Mouse (Mus musculus): ENCODE data around the gene Pitpna. TPM values are rescaled to one million over a fixed set of nuclear protein-coding genes. Genes with fewer than 3 reads are reported as not detected.

The Pitpna gene
- polyA plus RNA-seq, 1 experiment from 2014 or later: 141 TPM

DNA sequence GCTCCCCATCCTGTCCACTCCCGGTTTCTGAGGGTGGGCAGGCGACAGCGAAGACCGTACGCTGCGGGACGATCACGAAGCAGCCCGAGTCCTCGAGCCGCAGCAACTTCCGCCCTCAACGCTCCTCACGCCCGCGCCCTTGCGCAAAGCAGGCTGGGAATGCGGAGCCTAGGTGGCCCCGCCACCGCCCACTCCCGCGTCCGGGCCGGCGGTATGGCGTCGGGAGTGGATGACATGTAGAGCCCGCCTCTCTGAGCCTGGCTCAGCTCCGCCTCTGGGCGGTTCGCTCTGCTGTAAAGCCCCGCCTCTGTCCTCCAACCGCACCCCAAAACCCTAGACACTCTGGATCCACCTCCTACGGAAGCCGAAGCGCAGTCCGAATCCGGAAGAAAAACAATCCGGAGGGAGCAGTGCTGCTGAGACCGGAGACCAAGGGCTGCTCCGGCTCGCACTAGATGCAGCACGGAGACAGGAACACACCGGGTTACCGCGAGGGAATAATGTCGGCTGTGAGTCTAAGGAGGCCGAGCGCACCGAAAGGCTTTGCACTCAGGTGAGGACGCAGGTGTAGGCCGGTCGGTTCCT, 42.8 kb downstream of the Pitpna start, which contains the start of gene Inpp5k:
TSS of gene Inpp5k (plus strand) at position 344 of the 585 bp plus-strand sequence.
- H3K27me3 ChIP-seq: no peaks in the 10 kb centered on the region
- in situ Hi-C loops (cut with MboI; ENCODE audit: low pct_unique_long_range_greater_than_20kb): no loop called here
- POLR2A ChIA-PET: no interaction called here
- CTCF ChIA-PET: interaction anchor here (2.2 kb wide), 1 partner anchor 21 kb away, joined by 7 read pairs; no protein-coding TSS in a partner anchor
- TF ChIP-seq CTCF (IDR thresholded peaks at IDR 0.05): no peak
- peak; percentile 93 for ATAC-seq
- DNase-seq (ENCODE audit: low read depth, low spot score): peak; percentile 89

DNA sequence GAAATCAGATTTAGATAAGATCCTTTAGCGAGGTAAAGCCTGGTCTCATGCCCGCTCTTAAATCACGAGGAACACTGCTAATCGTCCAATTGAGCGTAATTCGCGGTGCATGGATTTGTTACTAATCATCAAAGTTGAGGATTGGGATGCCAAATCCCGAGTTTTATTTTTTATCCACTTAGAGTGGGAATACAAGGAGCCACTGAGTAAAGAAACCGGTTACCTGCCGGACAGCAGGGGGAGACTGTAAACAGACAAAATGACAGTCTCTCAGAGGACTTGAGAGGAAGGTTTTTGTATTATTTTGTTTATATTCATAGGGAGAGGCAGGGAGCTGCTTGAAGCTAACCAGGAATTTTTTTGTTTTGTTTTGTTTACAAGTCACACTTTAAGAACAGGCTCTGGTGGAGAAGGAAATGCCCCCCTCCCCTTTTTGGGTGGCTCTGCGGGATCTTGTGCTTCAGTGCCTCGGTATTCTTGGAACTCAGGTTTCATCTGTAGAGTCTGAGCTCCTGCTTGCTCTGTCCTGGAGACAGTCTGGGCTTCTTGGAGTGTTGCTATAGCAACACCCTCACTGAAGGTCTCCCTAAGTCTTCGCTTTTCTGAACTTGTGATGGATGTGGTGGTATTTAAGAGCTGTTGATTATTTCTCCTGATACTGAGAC, 43.8 kb downstream of the Pitpna start:
- CTCF ChIA-PET: interaction anchor here (0.6 to 2.2 kb wide), 13 partner anchors 10 to 116 kb away, joined by 3 to 9 read pairs (median 4); partner anchors contain the start of gene Myo1c
- POLR2A ChIA-PET: interaction anchor here (1.1 kb wide), 1 partner anchor 19 kb away, joined by 3 read pairs; the partner anchor contains the start of gene Myo1c
- TF ChIP-seq CTCF (IDR thresholded peaks at IDR 0.05): no peak
- DNase-seq (ENCODE audit: low read depth, low spot score) (no peak), ATAC-seq (no peak)
- in situ Hi-C loops (cut with MboI; ENCODE audit: low pct_unique_long_range_greater_than_20kb): no loop called here
- no peaks in the 10 kb centered on the region for H3K27me3 ChIP-seq

DNA sequence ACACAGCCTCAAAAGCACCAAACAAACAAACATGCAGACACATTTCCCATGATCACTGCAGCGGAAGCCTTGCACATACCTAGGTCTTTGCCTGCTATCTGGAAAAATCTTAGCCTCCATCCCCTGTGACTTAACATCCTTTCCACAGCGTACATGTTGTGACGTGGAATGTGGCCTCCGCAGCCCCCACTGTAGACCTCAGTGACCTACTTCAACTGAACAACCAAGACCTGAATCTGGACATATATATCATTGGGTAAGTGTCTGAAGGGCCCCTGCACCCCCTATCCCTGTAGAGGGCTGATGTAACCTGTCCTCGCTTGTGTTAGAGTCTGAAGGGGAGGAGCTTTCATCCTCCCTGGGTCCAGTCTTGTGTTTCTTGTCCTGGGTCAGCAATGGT, 45.0 kb downstream of the Pitpna start:
- in situ Hi-C loops (cut with MboI; ENCODE audit: low pct_unique_long_range_greater_than_20kb): no loop called here
- POLR2A ChIA-PET: interaction anchor here (1.1 to 1.9 kb wide), 2 partner anchors 11 to 18 kb away, joined by 3 to 5 read pairs; partner anchors contain the start of gene Myo1c

DNA sequence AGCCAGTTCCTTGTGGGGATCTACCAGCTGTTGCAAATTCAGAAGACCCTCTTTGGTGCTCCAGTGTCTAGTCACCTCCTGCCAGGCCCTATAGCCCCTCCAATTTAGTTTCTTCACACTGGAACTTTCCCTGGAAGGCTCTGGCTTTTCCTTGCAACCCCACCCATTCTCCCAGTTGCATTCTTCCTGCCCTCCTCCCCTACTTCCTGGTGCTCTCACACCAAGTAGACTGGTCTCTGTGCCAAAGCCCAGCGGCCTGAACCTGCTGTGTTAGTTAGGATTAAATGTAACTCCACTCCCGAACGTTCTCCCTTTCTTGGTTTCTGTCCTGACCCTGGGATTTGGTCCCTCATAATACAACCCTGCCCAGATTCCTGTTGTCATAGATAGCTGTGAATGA, 46.9 kb downstream of the Pitpna start:
- POLR2A ChIA-PET: interaction anchor here (1.9 kb wide), 1 partner anchor 9 kb away, joined by 5 read pairs; no protein-coding TSS in a partner anchor
- in situ Hi-C loops (cut with MboI; ENCODE audit: low pct_unique_long_range_greater_than_20kb): no loop called here
- ATAC-seq (no peak), DNase-seq (ENCODE audit: low read depth, low spot score) (no peak)
- no peaks in the 10 kb centered on the region for H3K27me3 ChIP-seq
- CTCF ChIA-PET: interaction anchor here (1.1 kb wide), 1 partner anchor 11 kb away, joined by 3 read pairs; no protein-coding TSS in a partner anchor
- no peak for TF ChIP-seq CTCF (IDR thresholded peaks at IDR 0.05)

More for the DNA sequence above, 45.0 kb downstream of the Pitpna start:
- H3K27me3 ChIP-seq: no peaks in the 10 kb centered on the region
- CTCF ChIA-PET: interaction anchor here (1.2 to 2.2 kb wide), 7 partner anchors 8 to 53 kb away, joined by 3 to 9 read pairs (median 5); partner anchors contain the start of gene Myo1c
- ATAC-seq: no peak
- DNase-seq (ENCODE audit: low read depth, low spot score): no peak
- TF ChIP-seq CTCF (IDR thresholded peaks at IDR 0.05): no peak

DNA sequence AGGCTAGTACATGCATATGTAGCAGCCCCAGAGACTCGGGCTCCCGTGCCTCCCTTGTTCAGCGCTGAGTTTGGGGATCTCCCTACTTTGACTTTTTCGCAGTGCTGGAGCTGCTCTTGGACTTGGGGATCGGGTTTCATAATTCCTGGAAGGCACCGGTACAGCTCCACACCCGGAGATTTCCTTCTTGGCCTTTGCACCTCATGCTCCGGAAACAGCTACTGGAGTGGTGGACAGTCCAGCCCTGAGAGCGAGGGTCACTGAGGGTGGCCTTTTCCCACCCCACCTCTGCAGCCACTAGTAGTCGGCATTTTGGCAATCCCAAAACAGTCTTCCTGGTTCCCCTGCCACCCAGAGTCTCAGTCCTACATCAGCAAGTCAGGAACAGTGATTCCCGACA, 47.4 kb downstream of the Pitpna start:
- no peaks in the 10 kb centered on the region for H3K27me3 ChIP-seq
- ChIA-PET CTCF (interaction anchor here (1.1 kb wide), 1 partner anchor 11 kb away, joined by 3 read pairs; no protein-coding TSS in a partner anchor), POLR2A (no interaction called here)
- in situ Hi-C loops (cut with MboI; ENCODE audit: low pct_unique_long_range_greater_than_20kb): no loop called here
- TF ChIP-seq CTCF (IDR thresholded peaks at IDR 0.05): no peak
- ATAC-seq: no peak
- no peak for DNase-seq (ENCODE audit: low read depth, low spot score)

DNA sequence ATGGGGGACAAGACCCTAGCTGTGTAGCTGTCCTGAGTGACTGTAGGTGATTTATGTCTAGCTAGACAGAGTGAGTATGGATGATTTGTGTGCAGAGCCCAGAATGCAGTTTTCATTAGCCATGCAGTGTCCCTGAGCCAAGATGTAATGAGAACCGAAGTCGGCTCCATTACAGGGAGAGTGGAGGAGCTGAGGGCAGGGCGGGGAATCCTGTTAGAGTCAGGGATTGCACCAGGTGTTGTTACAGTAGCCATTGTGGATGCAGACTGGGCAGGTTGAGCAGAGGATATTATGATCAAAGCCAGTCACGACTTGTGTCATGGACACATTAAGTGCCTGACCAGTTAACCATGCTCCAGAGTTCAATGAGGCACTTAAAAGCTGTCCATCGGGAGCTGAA, 55.4 kb downstream of the Pitpna start:
- DNase-seq (ENCODE audit: low read depth, low spot score) (no peak), ATAC-seq (no peak)
- CTCF ChIA-PET: interaction anchor here (1.6 kb wide), 1 partner anchor 11 kb away, joined by 9 read pairs; no protein-coding TSS in a partner anchor
- POLR2A ChIA-PET: no interaction called here
- H3K27me3 ChIP-seq: no peaks in the 10 kb centered on the region
- no peak for TF ChIP-seq CTCF (IDR thresholded peaks at IDR 0.05)
- in situ Hi-C loops (cut with MboI; ENCODE audit: low pct_unique_long_range_greater_than_20kb): no loop called here

DNA sequence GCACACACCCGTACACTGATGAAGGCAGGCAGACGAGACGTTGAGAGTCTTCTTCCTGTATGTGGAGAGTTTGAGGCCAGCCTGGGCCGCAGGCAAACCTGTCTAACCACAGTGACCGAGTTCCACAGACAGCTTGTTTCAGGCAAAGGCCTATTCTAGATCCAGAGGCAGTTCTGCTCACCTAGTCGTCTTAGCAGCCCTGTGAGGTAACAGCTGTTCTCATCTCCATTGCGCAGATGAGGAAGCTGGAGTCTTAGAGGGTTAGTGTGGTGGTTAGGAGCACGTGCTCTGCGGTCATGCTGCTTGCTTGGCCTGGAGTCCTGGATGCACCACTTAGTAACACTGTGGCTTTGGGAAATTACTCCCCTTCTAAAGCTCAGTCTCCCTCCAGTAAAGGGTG, 56.8 kb downstream of the Pitpna start:
- POLR2A ChIA-PET: interaction anchor here (1.1 kb wide), 1 partner anchor 11 kb away, joined by 5 read pairs; no protein-coding TSS in a partner anchor
- ATAC-seq (no peak), DNase-seq (ENCODE audit: low read depth, low spot score) (no peak)
- CTCF ChIA-PET: interaction anchor here (2.1 kb wide), 1 partner anchor 13 kb away, joined by 8 read pairs; no protein-coding TSS in a partner anchor
- in situ Hi-C loops (cut with MboI; ENCODE audit: low pct_unique_long_range_greater_than_20kb): no loop called here
- no peaks in the 10 kb centered on the region for H3K27me3 ChIP-seq
- TF ChIP-seq CTCF (IDR thresholded peaks at IDR 0.05): no peak

DNA sequence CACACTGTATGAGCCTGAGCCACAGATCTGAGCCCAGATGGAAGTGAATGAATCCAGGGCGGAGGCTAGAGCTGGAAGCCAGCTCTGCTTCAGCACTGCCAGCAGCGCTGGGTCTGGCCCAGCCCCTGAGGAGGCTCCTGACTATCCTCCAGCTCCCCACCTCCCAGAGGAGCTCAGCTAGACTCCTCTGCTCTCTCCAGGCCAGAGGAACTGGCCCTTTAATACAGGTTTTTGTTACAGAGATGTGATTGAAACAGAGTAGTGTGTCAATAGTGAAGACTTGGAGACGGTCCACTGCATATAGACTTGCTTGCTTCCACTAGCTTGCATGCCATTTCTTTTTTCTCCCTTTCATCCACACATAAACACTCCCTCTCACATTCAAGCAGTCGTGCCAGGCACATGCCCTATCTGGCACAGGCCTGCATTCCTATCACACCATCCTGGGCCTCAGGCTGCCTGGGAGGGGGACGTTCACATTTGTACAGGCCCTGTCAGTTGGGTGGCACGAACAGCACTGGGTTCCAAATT, 59.8 kb downstream of the Pitpna start:
- ATAC-seq: no peak
- H3K27me3 ChIP-seq: no peaks in the 10 kb centered on the region
- in situ Hi-C loops (cut with MboI; ENCODE audit: low pct_unique_long_range_greater_than_20kb): no loop called here
- CTCF ChIA-PET: interaction anchor here (1.2 kb wide), 1 partner anchor 16 kb away, joined by 3 read pairs; no protein-coding TSS in a partner anchor
- POLR2A ChIA-PET: no interaction called here
- no peak for DNase-seq (ENCODE audit: low read depth, low spot score)
- TF ChIP-seq CTCF (IDR thresholded peaks at IDR 0.05): no peak

DNA sequence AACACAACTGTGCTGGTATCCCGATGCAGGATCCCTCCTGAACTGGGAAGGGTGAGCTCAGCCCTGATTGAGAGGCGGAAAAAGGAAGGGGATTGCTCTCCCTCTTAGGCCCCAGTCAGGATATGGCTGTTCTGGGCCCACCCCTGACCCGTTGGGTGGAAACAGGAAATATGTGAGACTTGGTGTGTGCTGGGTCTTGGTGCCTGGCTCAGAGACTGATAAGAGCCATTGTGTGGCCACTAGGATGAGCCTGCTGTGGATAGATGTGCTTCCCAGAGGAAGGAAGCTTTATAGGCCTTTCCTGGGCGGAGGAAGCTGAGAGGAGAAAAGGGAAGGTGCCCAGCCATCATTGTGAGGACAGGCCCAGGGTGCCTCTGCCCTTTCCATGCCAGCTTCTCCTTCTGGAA, 61.3 kb downstream of the Pitpna start:
- POLR2A ChIA-PET: no interaction called here

DNA sequence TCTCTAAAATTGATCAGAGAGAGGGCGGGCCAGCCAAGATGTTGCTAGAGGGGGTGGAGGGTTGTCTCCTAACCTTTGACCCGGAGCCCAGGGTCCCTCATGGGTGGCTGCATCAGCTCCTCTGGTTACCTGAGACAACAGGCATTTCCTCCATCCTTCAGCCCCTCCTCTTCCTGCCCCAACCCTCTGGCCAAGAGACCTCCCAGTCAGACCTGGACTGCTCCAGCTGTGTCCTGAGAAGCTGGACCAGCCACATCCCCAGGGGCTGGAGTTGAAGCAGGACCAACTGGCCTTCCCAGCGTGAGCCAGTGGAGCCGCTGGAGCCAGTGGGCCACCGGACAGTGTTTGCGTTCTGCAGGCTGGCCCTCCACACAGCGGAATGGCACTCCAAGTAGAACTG, 62.4 kb downstream of the Pitpna start, which contains the start of gene Myo1c:
TSS of gene Myo1c (plus strand) at position 194 of the 400 bp plus-strand sequence.
- TF ChIP-seq CTCF (IDR thresholded peaks at IDR 0.05): no peak
- DNase-seq (ENCODE audit: low read depth, low spot score): no peak
- ChIA-PET POLR2A (interaction anchor here (1.4 to 1.7 kb wide), 2 partner anchors 18 to 27 kb away, joined by 3 to 5 read pairs; no protein-coding TSS in a partner anchor), CTCF (interaction anchor here (1.0 to 1.5 kb wide), 3 partner anchors 9 to 90 kb away, joined by 3 read pairs; no protein-coding TSS in a partner anchor)
- in situ Hi-C loops (cut with MboI; ENCODE audit: low pct_unique_long_range_greater_than_20kb): no loop called here
- H3K27me3 ChIP-seq: no peaks in the 10 kb centered on the region
- ATAC-seq: no peak

More for the DNA sequence above, 61.3 kb downstream of the Pitpna start:
- no peak for ATAC-seq
- CTCF ChIA-PET: interaction anchor here (1.3 to 1.5 kb wide), 2 partner anchors 8 to 17 kb away, joined by 3 to 6 read pairs; no protein-coding TSS in a partner anchor
- no peak for TF ChIP-seq CTCF (IDR thresholded peaks at IDR 0.05)
- H3K27me3 ChIP-seq: no peaks in the 10 kb centered on the region
- in situ Hi-C loops (cut with MboI; ENCODE audit: low pct_unique_long_range_greater_than_20kb): no loop called here
- no peak for DNase-seq (ENCODE audit: low read depth, low spot score)
